Mouse (Mus musculus) CH12F3 (cell line): ENCODE results near the gene Itgav.
"Not testable (repeated sequence)": the region's sequence is repeated elsewhere in the genome, so short reads cannot be mapped to it uniquely, and the experiment has no call there.

Experiments
- in situ Hi-C: fragments of 300-500 bp; cut with MboI; formaldehyde crosslinking; loops from 2 replicates; pipeline ENCODE4 v1.14.3; 2020; ENCODE audit warnings: low sequenced_read_pairs

Gene Itgav

DNA sequence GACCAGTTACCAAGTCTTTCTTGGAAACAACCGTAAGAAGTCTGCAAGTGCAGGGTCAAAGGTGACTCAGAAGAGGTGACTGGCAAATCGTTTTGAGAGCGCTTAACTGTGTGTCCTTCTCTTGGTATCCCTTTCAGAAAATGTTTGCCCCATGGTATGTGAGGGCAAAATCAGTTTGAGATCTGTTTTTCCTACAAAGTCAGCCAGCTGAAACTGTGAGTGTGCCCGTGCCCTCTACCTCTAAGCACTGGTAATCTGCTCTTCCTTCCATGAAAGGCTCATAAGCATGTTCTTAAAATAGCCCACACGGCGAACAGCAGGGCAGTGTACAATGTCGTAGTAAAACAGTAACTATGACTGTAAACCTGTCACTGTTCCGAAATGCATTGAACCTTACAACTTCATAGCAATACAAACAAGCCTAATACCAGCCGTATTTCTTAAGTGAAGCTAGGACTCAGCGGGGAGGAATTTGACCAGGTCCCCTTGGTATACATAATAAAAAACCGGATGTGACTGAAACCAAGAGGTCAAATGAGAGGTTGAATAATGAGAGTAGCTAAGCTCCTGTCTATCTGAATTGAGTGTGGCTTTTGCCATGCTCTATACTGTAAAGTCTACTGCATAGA is 14.2 kb upstream of the Itgav start:
- in situ Hi-C loops: no loop called here

DNA sequence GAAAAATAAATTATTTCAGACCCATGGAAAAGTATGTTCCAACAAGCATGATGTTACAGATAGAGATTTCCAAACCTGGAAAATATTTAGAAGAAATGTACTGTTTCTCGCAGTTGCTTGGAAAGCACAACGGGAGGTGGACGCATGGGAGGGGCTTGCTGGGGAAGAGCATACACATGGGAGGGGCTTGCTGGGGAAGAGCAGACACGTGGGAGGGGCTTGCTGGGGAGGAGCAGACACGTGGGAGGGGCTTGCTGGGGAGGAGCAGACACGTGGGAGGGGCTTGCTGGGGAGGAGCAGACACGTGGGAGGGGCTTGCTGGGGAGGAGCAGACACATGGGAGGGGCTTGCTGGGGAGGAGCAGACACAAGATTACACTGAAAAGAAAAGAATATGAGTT is 10.9 kb upstream of the Itgav start:
- in situ Hi-C loops: not testable (repeated sequence)

DNA sequence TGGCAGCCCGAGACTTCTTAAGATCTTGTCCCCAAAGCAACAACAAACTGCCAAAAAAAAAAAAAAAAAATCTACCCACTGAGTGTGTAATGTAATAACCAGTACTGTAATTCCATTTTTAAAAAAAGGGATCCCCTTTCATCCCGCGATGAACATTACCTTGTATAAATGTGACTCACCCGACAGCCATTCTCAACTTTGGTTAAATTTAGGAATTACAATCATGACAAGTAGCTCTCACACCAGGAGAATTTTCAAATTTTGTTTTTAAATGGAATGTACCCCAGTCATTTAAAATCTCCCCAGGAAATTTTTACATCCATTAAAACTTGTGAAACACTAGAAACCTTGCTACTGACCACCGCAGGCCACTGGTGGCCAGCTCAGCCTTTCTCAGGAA is 10.3 kb upstream of the Itgav start:
- in situ Hi-C loops: no loop called here

DNA sequence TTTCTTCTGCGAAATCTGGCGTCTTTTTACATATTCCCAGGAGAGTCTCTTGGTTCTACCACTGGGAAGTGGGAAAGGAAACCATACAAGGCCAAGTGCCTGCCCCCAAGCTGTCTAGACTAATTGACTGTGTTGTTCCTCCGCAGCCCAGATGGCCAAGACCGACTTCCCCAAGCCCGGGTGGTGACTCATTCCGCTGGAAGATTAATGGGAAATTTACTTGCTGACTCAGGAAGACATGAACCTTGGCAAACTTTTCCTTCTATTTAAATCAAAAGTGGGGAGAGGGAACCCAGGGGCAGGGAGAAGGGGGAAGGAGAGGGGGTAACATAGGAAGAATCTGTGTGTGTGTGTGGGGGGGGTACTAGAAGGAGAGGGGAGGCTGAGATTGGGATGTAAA is 9.4 kb upstream of the Itgav start:
- in situ Hi-C loops: no loop called here

DNA sequence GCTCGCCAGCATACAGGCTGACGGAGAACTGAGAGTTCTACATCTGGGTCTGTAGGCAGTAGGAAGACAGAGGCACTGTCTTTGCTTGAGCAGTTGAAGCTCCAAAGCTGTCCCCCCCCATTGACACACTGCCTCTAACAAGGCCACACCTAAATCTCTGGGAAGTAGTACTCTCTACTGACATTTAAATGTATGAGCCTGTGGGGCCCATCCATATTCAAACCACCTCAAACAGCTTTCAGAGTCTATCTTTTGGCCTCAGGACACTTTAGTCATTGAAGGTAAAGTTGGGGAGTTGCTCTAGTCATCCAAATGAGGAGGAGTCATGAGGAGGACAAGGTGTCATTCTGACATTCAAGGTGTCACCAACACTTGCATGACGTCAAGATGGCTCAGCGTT is 5.9 kb upstream of the Itgav start:
- in situ Hi-C loops: no loop called here

DNA sequence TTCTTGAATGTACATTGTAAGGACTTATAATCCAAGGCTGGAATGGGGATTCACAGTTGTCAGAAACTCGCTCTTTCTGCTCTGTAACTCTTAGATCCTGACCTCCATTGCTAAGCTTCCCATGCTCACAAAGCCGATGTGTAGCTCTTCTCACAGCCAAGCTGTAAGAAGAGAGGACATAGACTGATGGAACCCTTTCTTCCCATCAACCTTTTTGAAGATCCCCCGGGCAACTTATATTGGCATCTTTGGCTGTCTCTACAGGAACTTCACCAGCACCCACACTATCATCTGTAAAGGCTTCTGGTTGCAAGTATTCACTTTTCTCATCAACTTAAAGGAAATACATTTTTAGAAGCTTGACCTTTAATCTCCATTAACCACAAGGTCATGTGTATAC is 2.6 kb upstream of the Itgav start:
- in situ Hi-C loops: no loop called here

DNA sequence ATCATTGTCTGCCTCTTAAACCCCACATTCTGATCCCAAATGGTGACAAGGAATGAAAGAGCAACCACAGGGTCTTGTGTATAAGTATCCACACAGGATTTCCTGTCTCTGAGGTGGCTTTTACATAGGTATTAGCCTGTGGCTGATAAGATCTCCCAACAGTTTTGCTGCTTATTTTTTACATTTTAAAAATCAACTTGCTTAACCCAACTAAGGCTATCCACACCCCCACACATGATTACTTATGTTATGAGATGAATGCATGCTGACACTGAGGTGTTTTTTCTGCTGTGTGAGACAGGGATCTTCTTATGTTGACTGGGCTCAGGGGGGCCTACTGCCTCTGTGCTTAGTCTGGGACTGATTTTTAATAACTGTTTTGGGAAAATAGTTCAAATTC is 1.3 kb upstream of the Itgav start:
- in situ Hi-C loops: no loop called here

DNA sequence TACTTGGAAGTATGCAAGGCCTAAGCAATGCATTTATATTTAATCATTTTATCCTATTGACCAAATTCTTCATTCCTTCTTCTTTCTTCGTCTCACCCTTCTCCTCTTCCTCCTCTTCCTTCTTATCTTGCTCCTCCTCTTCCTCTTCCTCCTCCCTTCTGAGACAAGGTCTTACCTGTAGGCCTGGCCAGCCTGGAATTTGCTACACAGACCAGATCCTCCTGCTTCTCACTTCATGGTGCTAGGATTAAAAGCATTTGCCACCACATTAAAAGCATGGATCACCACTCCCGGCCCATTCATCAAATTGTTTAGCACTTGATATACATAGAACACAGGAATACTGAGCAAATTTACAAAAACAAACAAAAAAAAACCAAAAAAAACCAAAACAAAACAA is 851 bp upstream of the Itgav start:
- in situ Hi-C loops: no loop called here

DNA sequence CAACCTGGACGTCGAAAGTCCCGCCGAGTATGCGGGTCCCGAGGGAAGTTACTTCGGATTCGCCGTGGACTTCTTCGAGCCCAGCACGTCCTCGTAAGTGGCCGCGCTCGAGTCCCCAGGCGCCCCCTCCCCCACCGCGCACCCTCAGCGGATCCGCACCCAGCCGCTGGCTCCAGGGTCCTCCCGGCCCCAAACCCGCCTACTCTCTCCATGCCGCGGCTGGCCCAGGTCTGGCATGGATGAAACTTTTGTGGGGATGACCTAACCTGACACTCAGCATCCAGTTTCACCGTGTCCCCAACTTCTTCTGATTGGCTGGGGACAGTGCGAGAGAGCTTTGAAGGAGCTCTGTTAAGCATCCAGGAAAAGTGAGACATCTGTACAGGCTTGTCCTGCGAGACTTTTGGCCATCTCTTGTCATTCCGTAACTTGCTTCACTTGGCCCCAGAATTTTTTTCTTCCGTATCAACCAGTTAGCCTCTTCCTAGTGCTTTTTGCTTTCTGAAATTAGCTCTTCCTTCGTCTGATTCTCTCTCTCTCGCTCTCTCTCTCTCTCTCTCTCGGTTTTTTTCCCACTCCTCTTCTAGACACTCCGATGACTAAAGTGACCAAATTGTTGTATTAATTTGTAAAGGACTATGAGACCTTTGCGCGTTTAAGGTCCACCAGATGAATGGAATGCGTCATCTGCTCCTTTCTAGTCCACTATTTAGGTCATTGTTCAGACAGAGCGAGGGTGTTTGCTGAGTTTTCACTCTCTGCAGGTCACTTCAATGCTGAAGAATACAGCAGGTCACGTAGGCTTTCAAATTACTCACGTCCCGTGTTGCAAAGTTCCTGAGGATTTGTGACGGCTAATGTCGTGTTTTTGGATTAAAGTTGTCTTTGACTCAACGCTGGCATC is 882 bp downstream of the Itgav start:
- in situ Hi-C loops: no loop called here

DNA sequence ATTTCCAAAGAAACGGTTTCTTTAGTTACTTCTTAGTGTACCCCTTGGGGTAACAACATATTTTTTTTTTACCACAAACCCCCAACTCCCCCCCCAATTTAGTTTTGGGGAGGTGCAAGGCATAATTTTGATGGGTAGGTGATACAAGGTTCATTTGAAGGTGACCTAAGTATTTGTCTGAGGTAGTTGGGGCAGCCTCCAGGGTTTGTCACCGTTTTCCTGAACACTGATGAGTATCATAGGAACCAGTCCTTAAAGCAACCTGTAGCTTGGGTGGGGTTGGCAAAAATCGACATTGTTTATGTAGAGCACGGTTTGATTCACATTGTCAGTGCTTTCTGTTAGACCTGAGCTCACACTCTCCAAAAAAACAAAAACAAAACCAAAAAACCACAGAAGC is 1.6 kb downstream of the Itgav start:
- in situ Hi-C loops: no loop called here

DNA sequence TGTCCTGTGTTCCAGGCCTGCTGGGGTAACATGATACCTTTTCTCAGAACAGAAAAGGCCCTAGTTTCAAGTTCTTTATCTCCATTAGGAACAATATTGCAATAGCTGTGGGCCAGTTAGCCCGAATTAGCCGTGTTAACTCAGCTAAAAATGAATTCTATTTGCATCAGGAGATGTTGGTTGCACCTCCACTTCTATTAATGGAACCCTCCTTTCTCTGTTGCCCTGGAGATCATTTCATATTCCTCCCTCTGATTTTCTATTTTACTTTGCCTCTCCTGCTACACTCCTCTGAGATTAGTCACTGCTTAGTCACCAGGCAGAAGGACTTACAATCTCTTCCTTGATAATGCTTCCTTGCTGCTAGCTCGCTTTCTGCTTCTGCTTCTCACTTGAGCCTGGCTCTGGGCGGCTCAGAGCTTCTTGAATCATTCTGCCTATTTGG is 4.1 kb downstream of the Itgav start:
- in situ Hi-C loops: no loop called here

DNA sequence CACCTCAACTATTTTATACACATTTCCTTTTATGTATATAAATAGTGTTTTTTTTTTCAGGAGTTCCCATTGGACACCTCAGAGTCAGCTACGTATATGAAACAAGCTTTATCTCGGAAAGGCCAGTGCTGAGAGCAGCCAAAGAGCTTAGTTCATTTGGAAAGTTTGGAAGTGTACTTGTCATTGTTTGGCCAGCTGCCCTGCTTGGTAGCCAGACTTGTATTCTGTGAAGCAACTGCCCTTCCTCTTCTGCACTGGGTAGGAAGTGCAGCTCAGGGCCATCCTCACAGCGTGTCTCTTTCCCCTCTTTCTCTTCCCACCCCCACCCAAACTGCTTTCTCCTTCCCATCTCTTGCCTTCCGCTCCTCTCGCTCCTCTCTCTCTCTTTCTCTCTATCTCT is 5.1 kb downstream of the Itgav start:
- in situ Hi-C loops: no loop called here

DNA sequence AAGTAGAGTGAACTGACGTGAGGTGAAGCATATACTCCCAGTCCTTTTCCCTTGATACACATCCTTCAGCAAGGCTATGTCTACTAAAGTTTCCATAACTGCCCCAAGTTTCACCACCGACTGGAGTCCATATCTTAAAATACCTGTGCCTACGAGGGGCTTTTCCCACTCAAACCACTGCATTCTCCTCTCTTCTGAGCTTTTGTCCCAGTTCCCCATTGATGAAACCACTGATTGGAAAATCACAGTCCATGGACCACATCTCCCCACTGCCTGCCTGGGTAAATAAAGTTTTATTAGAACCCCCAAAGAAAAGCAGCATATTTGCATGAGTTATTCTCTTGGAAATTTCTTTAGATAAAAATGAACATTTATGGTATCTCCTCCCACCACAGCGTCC is 8.7 kb downstream of the Itgav start:
- in situ Hi-C loops: no loop called here

DNA sequence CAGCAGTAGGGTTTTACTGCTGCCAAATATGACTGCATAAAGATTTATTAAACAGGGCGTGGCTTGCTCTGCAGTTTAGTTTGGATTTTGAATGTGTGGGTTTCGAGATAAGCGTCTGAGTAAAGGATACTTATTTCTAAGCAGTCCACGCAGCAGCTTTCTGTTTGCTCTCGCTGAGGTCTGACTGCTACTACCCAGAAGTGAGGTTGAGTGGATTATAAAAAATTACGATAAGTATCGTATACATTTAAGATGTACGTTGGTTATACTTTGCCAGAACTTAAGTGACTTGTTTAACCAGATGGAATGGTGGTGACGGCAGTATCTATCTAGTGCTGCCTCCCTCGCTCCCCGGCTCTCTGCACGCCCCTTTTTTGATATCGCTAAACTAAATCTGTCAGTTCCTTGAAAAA is 9.8 kb downstream of the Itgav start:
- in situ Hi-C loops: no loop called here

DNA sequence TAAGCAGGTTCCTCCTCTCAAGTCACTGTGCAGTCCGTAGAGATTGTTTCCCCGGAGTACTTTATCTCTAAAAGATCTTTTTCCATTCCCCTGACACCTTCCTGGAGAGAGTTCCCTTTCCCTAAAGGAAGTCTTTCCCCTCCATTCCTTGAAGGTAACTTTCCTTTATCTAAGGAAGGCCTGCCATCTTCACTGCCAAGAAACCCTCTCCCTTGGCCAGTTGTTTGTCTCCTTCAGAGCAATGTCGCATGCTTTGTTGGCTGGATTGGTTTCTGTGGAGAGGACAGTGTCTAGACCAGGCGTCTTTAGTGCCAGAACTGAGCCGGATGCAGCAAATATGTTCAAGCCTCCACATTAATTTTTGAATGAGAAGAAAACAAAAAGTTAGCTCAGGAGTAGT is 11.1 kb downstream of the Itgav start:
- in situ Hi-C loops: no loop called here

DNA sequence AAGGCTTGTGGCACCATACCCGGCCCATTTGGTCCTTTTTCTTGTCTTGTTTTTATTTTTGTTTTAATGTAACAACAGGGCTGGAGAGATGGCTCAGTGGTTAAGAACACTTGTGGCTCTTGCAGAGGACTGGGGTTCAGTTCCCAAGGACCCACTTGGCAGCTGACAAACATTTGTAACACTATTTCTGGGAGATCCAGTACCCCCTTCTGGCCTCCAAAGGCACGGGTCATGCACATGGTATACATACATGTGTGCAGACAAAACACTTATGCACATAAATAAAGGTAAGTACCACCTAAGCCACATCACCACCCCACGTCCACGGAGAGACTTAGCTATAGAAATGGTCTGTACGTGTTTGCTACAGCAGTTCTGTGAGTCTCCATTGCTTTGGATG is 12.6 kb downstream of the Itgav start:
- in situ Hi-C loops: no loop called here

DNA sequence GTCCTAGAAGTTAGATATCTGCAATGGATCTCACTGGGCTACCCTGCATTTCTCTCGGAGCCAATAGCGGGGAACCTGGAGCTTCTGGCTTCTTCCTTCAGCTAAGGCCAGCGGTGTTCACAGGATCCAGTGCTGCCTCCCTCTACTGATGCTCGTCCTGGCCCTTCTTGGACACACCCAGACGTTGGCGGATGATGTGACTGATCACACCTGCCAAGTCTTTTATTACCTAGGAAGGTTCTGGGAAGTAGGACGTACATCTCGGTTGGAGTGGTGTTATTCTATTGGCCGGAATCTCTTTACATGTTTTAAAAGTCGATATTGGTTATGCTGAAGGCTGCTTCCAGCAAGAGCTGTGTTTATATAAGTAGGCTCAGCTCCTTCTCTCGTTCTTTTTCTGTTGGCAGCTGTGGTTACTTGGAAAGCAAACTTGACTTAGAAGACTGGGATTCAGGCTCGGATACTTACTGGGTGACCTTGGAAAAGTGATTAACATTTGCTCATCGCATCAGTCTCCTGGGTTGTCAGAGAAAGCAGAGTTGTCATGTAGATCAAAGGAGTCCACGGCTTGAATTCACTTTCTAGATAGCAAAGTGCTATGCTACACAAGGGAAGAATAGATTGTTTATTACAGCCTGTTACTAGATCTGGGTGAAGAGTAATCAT is 14.5 kb downstream of the Itgav start:
- in situ Hi-C loops: no loop called here

DNA sequence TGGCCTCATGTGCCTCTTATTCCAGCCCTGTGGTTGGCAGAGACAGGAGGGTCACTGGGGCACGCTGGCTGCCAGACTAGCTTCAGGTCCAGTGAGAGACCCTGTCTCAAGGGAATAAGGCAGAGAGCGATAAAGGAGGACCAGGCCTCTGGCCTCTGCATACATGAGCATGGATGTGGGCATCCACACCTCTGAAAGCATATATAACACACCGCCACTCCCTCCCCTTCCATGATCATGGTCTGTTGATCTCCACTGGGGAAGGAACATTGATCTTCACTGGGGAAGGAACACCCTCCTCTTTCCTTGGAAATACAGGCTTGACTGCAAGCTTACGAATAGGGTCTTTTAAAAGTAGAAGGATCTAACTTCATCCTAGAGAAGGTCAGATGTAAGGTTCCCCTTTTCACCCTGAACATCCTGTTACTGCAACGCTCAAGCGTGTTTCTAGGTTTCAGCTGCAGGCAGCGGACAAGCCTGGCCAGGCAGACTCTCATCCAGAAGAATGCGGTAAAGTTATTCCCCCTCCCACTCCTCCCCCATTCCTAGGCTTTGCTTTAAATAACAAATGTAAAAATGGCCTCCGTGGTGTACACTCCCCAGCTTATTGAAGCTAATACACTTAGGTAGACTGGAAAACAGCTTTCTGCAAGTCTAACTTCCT is 15.4 kb downstream of the Itgav start:
- in situ Hi-C loops: no loop called here

DNA sequence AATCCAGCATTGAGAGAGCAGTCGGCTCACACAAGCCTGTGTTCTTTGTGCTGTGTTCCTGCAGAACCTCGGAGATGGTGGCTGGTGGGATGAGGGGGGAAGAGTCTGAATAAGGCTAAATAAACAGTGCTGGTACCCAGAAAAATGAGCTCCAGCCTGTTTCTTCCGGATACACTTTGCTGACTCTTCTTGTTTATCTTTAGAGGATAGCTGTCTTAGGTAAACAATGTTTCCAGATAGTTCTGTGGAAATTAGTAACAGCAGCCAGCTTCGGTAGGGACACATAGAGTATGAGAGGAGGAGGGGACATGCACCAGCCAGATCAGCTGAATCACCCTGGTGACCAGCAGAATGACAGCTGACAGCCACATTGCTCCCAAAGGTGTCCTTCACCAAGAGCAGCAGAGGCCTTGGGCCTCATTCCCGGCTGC is 16.4 kb downstream of the Itgav start:
- in situ Hi-C loops: no loop called here

DNA sequence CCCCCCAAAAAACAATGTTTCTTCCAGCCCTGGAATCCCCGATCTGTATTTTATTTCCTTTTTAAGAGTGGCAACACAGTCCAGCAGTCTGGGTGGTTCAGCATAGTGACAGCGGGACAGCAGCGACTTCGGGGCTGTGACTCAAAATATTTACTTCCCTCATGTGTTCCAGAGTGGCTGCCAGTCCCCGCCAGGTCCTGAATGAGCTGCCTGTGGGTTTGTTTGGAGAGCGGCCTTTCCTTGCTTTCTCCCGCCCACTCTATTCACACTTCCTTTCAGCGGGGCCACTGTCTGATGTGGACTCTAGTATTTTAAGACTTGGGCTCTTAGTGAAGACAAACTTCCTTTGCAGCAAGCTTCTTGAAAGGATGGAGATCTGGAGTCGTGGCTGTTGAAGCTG is 18.0 kb downstream of the Itgav start:
- in situ Hi-C loops: no loop called here

DNA sequence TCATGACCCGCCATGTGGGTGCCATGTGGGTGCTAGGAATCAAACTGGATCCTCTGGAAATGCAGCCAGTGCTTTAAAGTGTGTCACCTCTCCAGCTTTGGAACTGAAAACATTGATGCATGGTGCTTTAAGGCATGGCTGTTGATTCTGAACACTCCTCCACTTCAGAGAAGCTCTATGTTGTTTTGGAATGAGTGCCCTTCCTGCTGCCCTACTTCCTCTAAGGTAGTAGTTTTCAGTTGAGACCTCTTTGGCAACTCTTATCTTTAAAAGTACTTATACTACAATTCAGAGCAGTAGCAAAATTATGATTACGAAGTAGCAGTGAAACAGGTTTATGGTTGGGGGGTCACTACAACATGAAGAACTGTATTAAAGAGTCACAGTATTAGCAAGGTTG is 18.6 kb downstream of the Itgav start:
- in situ Hi-C loops: no loop called here
